ENCODE assay signal across 8 mouse cellular contexts in genomic region chr1:54380978-54381914, GRCm38 (mm10). TPM values are rescaled to one million over a fixed set of nuclear protein-coding genes. Genes with fewer than 3 reads are reported as not detected.
DNase-seq lines count a peak whose midpoint lies in the region; ATAC-seq and TF ChIP-seq lines count a peak whose summit lies in the region.

No protein-coding gene starts in this region.

- H3K27me3 ChIP-seq in forebrain, embryonic 14.5 days (replicated peaks; ENCODE audit: control insufficient read depth, insufficient read depth, low read length): no peaks in the 10 kb centered on the region
- H3K27me3 ChIP-seq in kidney, adult 2 months (replicated peaks; ENCODE audit: control insufficient read depth, insufficient read depth, low read length): no peaks in the 10 kb centered on the region
- H3K27me3 ChIP-seq in limb, embryonic 11.5 days (ENCODE audit: control insufficient read depth, insufficient read depth, low read length): no peaks in the 10 kb centered on the region
- H3K27me3 ChIP-seq in neural tube, embryonic 14.5 days (ENCODE audit: control insufficient read depth, insufficient read depth, low read length): no peaks in the 10 kb centered on the region

- no peak overlapping the region for H3K9ac ChIP-seq in forebrain, embryonic 14.5 days (ENCODE audit: low read length)
- H3K9ac ChIP-seq in limb, embryonic 11.5 days (ENCODE audit: low read length): no peak overlapping the region
- no peak overlapping the region for H3K9ac ChIP-seq in neural tube, embryonic 14.5 days (replicated peaks; ENCODE audit: low read depth, low read length)

- 86% methylated on average over 9 of the region's 9 CpGs for WGBS in forebrain, embryonic 14.5 days
- WGBS in kidney, adult 2 months: 83% methylated on average over 9 of the region's 9 CpGs
- WGBS in limb, embryonic 11.5 days: 91% methylated on average over 9 of the region's 9 CpGs
- 89% methylated on average over 9 of the region's 9 CpGs for WGBS in neural tube, embryonic 14.5 days

- no peaks in the 10 kb centered on the region for H3K9me3 ChIP-seq in forebrain, embryonic 14.5 days (replicated peaks; ENCODE audit: control insufficient read depth, low read length)
- no peaks in the 10 kb centered on the region for H3K9me3 ChIP-seq in limb, embryonic 11.5 days (ENCODE audit: control insufficient read depth, low read length)
- no peaks in the 10 kb centered on the region for H3K9me3 ChIP-seq in neural tube, embryonic 14.5 days (ENCODE audit: control insufficient read depth, low read length)

- no peak for TF ChIP-seq POLR2A in kidney, adult 2 months (IDR thresholded peaks at IDR 0.05; ENCODE audit: low read depth, low read length)

- H3K4me3 ChIP-seq in forebrain, embryonic 14.5 days (ENCODE audit: low read depth, low read length): no peak overlapping the region
- H3K4me3 ChIP-seq in kidney, adult 2 months (ENCODE audit: insufficient read depth, low read depth, low read length): no peak overlapping the region
- H3K4me3 ChIP-seq in limb, embryonic 11.5 days (ENCODE audit: low read depth, low read length): no peak overlapping the region
- no peak overlapping the region for H3K4me3 ChIP-seq in neural tube, embryonic 14.5 days (ENCODE audit: low read depth, low read length)

- H3K4me2 ChIP-seq in forebrain, embryonic 14.5 days (ENCODE audit: low read length): no peak overlapping the region
- H3K4me2 ChIP-seq in limb, embryonic 11.5 days (ENCODE audit: low read depth, severe bottlenecking): no peak overlapping the region
- no peak overlapping the region for H3K4me2 ChIP-seq in neural tube, embryonic 14.5 days (ENCODE audit: low read depth, low read length)

- TF ChIP-seq CTCF in kidney, adult 2 months (conservative IDR thresholded peaks at IDR 0.05; ENCODE audit: insufficient read depth, insufficient read length, low read depth, low read length): peak; percentile 58

- H3K4me1 ChIP-seq in forebrain, embryonic 14.5 days (ENCODE audit: control insufficient read depth, insufficient read depth, low read length): no peaks in the 10 kb centered on the region
- no peaks in the 10 kb centered on the region for H3K4me1 ChIP-seq in kidney, adult 2 months (ENCODE audit: control insufficient read depth, insufficient read depth, low read length)
- no peaks in the 10 kb centered on the region for H3K4me1 ChIP-seq in limb, embryonic 11.5 days (ENCODE audit: control insufficient read depth, insufficient read depth, low read length)
- H3K4me1 ChIP-seq in neural tube, embryonic 14.5 days (ENCODE audit: control insufficient read depth, insufficient read depth, low read length): no peaks in the 10 kb centered on the region

- DNase-seq in 416B (ENCODE audit: low read depth) (peak; percentile 72), ES-CJ7 (ENCODE audit: low read depth, low spot score) (peak; percentile 90)
- peak; percentile 52 for DNase-seq in c-Kit-positive CD71-positive TER-119-positive erythroid progenitor cells, embryonic 14.5 days (ENCODE audit: low spot score)
- peak; percentile 73 for DNase-seq in forebrain, embryonic 14.5 days (ENCODE audit: low spot score)
- DNase-seq in kidney, adult 2 months: peak; percentile 67
- peak; percentile 68 for DNase-seq in limb, embryonic 11.5 days (ENCODE audit: low spot score)

- H3K27ac ChIP-seq in forebrain, embryonic 14.5 days (ENCODE audit: low read depth, low read length): no peak overlapping the region
- no peak overlapping the region for H3K27ac ChIP-seq in kidney, adult 2 months (ENCODE audit: insufficient read depth, low read depth, low read length)
- no peak overlapping the region for H3K27ac ChIP-seq in limb, embryonic 11.5 days (replicated peaks; ENCODE audit: low read depth, low read length)
- no peak overlapping the region for H3K27ac ChIP-seq in neural tube, embryonic 14.5 days (ENCODE audit: low read depth, low read length)

- ATAC-seq in forebrain, embryonic 14.5 days: peak; percentile 73; the same call in 1 of the 2 replicates
- peak; percentile 63; the same call in 1 of the 2 replicates for ATAC-seq in limb, embryonic 11.5 days (ENCODE audit: insufficient number of reproducible peaks, low FRiP score, low TSS enrichment, low read depth)
- ATAC-seq in neural tube, embryonic 14.5 days (ENCODE audit: low read depth): peak; percentile 74; the same call in 1 of the 2 replicates
- ATAC-seq in megakaryocyte, adult 5-6 weeks (ENCODE audit: poor library complexity, severe bottlenecking): no peak

- no peaks in the 10 kb centered on the region for H3K36me3 ChIP-seq in forebrain, embryonic 14.5 days (ENCODE audit: control insufficient read depth, insufficient read depth, low read length)
- H3K36me3 ChIP-seq in kidney, adult 2 months (ENCODE audit: control insufficient read depth, insufficient read depth, low read length): no peaks in the 10 kb centered on the region
- no peaks in the 10 kb centered on the region for H3K36me3 ChIP-seq in limb, embryonic 11.5 days (ENCODE audit: control insufficient read depth, insufficient read depth, low read length)
- no peaks in the 10 kb centered on the region for H3K36me3 ChIP-seq in neural tube, embryonic 14.5 days (ENCODE audit: control insufficient read depth, insufficient read depth, low read length)

RNA-seq across cellular contexts. Expression of gene Gtf3c3, which starts 57.5 kb away (rescaled TPM):
- 19.0 and 24.4 TPM in 2 replicates for polyA plus RNA-seq in forebrain, embryonic 14.5 days (2014; fragmentation: Nextera tagmentation; extraction: Ambion mirVana)
- 4.8 and 5.4 TPM in 2 replicates for polyA plus RNA-seq in kidney, adult 2 months (2012; rRNA removed)
- 38.5 TPM in 2 replicates for polyA plus RNA-seq in limb, embryonic 11.5 days (2014; fragmentation: Nextera tagmentation; extraction: Ambion mirVana)
- 27.5 and 34.4 TPM in 2 replicates for polyA plus RNA-seq in neural tube, embryonic 14.5 days (2014; fragmentation: Nextera tagmentation; extraction: Ambion mirVana)
- 12.6 and 13.8 TPM in 2 replicates for total RNA-seq in megakaryocyte, adult 5-6 weeks (2015)
- 15.2 and 20.2 TPM in 2 replicates for total RNA-seq in megakaryocyte, adult 5-6 weeks (2017)
